Mouse (Mus musculus) layer of hippocampus, postnatal 36 days (tissue): ENCODE data around the gene Lexm. TPM values are rescaled to one million over a fixed set of nuclear protein-coding genes. Genes with fewer than 3 reads are reported as not detected.

Experiments used
- DNase-seq, 2 experiments: peaks; one replicate each; pipeline ENCODE4 v3.0.0; 2022
- total RNA-seq, 2 experiments: library from RNA; stranded (reverse); gene quantifications; 2 replicates each; pipeline ENCODE4 v1.2.3; 2021

The Lexm gene
- total RNA-seq = not detected

- DNase-seq = peak in 1 of 2 experiments; percentile 44
Observed at GRCm38 (mm10) chr4:106617056-106617455, at the start of gene Lexm. TSS of gene Lexm (minus strand) at chr4:106617241.

- DNase-seq = no peak
Observed at GRCm38 (mm10) chr4:106666546-106666945, 49.5 kb upstream of the Lexm start.

DNA sequence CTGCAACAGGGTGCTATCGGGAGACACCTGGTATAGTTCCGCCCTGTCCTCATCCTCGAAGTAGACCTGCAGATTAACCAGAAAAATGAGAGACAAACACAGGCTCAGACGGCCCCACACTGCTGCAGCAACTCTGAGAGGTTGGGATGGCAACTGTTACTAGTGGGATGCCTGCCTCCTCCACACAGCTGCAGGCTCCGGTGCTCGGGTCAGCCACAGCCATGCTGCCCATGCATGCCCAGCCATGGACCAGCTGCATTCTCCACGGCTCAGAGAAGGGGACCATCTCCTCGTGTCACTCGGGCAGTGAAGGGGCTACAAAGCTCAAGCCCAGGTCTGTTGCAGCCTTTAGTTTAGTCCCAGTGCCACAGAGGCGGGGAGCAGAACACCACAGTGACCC, 48.6 kb upstream of the Lexm start:
- no peak for DNase-seq

DNA sequence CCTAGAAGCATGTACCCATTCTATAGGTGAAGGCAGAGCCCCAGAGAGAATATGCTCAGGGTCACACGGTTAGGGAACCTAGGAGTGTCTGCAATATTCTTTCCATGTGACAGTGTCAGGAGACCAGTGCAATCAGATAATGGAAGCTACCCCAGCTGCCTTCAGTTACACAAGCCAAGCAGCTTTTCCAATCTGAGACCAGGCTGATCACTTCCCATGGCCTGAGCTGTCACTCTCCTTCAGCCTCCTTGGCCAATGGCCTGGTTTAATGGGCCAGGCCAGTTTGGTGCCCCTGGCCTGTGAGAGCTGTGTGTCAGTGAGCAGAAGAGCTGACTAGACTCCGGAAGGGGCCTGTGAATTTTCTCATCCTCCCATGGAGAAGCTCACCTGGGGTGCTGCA, 48.2 kb upstream of the Lexm start:
- DNase-seq = no peak

GRCm38 (mm10) chr4:106664697-106665096, 47.7 kb upstream of the Lexm start:
- no peak for DNase-seq

- DNase-seq = no peak
Observed at GRCm38 (mm10) chr4:106663956-106664470, 47.0 kb upstream of the Lexm start.

DNA sequence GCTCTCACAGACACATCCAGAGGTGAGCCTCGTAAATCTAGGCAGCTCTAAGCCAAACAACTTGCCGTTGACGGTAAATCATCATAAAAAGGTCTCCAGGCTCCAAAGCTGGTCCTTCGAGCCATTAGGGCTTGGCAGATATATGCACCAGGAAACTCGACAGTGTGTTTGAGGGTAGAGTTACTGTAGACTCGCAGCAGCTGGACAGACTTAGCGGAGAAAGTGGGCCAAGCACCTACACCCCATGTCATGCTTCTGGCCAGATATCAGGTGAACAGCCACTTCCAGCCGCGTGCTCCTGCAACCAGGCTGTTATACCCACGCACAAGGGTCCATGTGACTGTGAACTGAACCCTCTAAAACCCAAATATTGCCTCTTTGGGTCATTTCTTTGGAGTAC, 38.6 kb upstream of the Lexm start:
- DNase-seq = no peak

- no peak for DNase-seq
Observed at GRCm38 (mm10) chr4:106653051-106653450, 36.0 kb upstream of the Lexm start.

DNA sequence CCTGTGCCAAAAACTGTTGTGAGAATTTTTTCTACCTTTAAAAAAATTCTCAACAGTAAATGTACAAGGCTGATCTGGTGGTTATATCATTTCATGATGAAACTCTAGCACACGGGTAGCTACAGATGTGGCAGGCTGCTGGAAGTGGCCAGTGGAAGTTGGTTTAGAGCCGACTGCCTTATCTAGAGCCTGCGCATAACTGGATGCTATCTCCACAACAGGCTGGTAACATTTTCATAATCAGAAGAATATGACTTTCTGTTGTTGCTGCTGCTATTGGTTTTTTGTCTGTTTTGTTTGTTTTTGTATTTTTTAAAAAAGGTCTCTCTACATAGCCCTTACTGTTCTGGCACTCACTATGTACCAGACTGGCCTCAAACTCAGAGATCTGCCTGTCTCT, 35.5 kb upstream of the Lexm start:
- no peak for DNase-seq

DNA sequence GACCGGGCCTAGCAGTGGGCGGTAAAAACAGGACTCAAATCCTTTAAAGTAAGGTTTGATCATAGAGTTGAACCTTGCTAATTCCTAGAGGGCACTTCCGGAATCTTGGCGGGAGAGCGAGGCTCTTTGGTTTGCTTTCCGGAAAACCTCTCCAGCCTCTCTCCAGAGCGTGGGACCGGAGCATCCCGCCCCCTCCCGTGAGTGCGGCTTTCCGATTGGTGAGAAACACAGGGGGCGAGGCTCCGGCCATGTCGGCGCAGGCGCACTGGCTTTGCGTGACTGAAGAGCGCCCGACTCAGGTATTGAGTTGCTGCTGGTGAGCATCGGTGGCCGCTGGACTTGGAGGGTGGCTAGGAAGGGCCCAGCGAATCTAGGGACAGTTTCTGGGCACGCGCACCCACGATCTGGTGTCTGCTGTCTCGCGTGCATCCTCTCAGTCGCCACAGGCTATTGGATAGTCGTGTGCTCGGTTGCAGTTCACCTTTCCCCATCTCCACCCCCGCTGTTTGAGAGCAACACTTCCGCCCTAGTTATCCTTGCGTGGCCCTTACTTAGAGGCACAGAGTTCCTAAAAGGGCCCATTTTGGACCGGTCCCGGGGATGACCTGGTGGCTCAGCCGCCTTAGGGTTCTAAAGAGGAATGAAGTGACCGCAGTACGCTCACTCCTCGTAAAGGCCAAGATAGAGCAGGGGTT, 33.9 kb upstream of the Lexm start, which contains the start of gene Pars2:
Gene Pars2 (plus strand): TSS at position 237 of the 695 bp plus-strand sequence.
- DNase-seq = peak; percentile 96 to 97

DNA sequence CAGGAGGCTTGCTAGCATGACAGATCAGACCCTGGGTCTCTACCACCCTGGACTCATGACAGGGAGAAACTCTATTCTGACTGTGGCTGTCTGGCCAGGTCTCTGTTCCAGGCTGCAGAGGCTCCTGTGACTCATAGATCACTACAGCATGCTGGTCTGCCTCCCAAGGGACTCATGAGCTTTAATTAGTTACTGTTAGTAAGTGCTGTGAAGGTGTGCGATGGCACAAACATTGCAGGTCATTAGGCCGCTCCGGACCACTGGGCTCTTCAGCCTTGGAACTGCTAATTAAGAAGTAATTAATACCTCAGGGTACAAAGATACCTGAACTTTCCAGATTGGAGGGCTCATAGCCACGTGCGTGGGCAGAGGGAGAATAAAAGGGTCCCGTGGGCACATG, 30.1 kb upstream of the Lexm start:
- no peak for DNase-seq

GRCm38 (mm10) chr4:106645797-106646196, 28.8 kb upstream of the Lexm start:
- DNase-seq = no peak

DNA sequence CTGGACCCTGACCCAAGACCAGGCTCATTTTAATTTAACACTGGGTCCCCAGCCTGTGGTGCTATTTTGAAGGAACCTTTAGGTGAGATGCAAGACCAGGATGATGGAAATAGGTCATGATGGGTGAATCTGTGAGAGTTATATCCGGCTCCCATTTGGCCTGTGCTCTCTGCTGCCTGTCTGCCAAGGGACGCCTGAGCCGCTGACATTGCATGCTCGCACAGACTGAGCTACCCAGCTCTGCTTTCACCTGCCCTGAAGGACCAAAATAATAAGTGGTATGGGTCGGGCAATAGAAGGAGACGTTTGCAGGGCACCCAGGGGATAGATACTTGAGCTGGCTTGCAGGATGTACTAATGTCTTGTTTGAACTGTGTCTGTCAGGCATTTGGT, 27.2 kb upstream of the Lexm start:
- DNase-seq = no peak

DNA sequence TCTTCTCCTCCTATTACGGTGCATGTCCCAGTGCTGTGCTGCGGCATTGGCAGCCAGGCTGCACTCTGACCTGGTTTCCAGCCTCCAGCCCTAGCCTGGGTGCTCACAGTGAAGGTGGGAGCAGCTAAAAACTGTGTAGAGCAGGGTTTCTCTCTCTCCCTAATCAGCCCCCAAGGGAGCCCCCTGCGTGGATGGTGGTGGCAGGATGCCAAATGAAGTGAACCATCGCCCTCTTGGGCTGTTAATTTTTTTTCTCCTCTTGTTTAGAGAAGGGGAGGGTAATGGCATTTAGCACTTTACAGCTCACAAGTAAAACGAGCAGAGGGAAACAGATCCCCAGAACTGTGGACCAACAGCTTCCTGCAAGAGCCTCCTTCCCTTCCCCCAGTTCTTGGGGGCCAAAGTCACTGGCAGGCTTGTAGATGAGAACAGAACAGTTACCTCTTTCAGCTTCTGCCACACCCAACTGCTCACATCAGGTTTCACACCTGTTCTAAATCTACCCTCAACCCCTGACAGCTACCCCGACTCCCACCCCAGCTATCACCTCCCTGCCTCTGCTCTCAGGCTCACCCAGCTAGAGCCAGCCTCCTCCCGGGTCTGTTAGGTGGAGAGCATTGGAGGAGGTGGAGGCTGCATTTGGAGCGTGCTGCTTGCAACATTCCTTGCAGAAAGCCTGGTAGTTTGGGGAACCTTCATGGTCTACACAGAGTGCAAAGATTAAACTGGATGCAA, 26.6 kb upstream of the Lexm start:
- DNase-seq = no peak

DNA sequence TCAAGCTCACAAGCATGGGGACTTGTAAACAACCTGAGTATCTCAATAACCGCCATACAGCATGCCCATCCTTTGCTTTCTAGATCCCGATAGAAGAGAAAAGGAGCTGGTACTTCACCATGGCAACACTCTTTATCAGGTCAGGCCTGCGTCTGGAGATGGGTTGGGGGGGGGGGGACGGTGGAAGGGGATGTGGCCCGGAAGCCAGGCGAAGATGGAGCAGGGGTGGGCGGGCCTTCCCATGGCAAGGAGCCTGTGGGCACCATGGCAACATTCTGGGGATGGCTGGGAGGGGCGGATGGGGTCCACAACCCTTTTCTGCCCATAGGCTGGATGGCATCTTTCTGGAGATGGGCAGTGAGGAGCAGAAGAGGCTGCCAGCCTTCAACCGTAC, 17.0 kb upstream of the Lexm start:
- no peak for DNase-seq

GRCm38 (mm10) chr4:106633281-106634085, 16.4 kb upstream of the Lexm start:
- no peak for DNase-seq

DNA sequence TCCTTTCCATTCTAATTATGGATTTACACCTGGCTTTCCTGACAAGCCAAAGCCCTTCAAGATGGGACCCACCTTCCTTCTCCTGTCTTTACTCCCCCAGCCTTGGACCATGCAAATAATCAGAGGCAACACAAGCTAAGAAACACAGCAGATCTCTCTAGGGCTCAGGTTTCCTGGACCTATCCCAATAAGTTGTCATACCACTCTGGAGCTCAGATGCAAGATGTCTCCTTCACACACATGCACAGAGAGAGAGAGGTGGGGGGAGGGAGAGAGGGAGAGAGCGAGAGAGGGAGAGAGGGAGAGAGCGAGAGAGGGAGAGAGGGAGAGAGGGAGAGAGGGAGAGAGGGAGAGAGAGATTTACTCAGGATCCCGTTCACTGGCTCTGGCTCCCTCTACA, 15.3 kb upstream of the Lexm start:
- DNase-seq = no peak

DNA sequence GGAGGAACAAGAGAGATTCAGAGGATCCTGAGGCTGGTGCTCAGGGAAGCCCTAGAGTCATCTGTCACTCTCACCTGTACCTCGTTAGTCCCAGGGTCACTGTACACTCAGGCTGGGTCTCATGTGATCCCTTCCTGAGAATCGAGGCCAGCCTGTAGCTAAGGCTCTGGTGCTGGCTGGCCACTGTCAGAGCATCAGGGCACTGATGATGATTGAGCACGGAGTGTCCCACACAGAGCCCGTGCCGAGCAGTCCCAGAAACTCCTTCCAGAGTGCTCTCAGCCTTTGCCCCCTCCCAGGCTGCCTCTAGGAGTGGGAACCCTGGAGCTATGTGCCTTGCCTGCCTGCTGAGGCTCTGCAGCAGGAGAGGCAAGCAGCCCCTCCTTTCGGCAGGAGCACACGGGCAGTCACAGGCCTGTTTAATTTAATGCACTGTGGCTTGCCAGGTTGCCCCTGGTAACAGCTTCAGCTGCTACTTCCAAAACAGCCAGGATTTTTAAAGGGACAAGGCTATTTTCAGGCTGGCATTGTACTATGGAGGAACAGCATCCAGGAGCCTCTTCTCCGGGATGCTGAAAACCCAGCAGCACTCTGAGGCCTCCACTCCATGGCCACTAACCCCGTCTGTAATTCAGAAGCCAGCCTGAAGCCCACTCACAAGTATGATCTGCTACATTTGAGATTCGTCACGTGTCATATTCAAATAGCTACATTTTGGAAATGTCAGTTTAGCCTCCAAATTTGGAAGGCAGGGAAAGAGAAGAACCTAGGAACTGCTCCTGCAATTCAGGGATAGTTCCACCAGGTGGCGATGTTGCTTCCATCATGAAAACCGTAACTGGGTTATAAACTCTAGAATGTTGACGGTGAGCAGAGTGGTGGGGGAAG, 13.5 kb upstream of the Lexm start:
- peak; percentile 87 to 88 for DNase-seq

DNA sequence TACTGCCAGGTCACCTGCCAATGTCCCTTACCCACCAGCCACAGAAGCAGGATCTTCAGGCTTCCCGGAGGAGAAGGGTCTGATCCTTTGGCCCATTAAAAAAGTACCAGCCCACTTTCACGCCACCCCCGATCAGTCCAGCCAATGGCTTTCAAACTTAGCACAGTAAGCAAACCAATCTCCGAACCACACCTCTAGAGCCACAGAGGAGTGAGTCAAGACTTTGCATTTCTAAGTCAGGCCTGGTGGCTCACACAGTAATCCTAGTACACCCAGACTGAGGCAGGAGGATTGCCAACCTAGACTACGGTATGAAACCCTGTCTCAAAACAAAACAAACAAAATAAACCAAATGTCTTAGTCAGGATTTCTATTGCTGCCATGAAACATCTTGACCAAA, 12.3 kb upstream of the Lexm start:
- no peak for DNase-seq

DNA sequence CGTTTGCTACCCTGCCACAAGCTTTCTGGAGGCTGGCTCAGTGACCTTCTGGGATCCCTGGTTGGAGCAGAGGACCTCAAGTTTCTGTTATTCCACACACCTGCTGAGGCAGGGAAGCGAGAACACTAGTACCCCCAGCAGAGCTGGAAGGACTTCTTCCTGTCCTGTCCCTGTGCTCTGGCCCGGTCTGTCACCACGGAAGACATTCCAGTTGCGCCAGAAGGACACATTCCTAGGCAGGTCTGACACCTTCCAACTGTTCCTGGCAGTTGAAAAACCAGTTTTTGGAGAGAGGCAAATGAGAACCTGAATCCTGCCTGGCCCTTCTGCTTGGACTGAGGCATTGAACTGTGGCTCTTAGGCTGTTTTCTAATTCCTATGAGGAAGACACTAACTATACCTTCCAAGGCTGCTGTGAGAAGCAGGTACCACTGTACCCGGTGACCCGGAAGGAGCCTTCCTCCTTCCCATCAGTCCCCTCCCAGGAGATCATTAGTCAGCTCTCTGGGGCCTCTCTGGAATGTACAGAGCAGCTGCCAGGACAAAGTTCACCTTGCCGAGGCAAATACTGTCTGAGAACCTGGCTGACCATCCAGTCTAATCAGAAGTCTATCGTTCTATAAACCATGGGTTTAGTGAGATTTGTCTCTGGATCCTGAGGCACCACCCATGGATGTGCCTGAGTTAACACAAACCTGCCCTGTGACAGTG, 11.8 kb upstream of the Lexm start:
- DNase-seq = no peak

DNA sequence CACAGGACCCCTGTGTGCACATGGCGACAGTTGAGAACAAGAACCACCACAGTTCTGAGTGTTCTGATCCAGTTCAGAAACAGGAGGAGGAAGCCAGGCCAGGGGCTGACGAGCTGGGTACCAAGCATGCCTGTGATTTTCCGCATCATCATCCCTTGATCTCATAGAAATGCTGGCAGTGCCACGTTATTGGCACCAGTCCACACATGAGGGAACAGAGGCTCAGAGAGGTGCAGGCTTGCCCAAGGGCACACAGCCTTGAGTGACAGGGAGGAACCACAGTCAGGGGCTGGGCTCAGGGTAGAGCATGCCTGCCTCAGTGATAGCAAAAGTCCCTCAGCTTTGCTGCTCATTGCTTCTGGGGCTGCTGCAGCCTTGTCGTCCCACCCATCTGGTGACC, 10.8 kb upstream of the Lexm start:
- DNase-seq = no peak
